Mouse (Mus musculus) stomach, embryonic 16.5 days (tissue): ENCODE measurements around the gene Fgfr3. TPM values are rescaled to one million over a fixed set of nuclear protein-coding genes. Genes with fewer than 3 reads are reported as not detected.

ENCODE experiments used
- ATAC-seq: fragments of 200-750 bp; cut with Nextera tagmentation; 2 replicates; pipeline ENCODE4 v1.8.0; 2017; ENCODE audit warnings: moderate number of reproducible peaks, moderate TSS enrichment; ENCODE audit not compliant: insufficient read depth, low FRiP score
- H3K27ac ChIP-seq: fragments of 300-500 bp; sonication (generic); 2 replicates; pipeline ENCODE4 v1.5.1; 2014; ENCODE audit warnings: low read length
- H3K27me3 ChIP-seq: fragments of 300-500 bp; sonication (generic); 2 replicates; pipeline ENCODE4 v1.6.1; 2014; ENCODE audit warnings: low read length, control low read depth, mixed read lengths; ENCODE audit not compliant: control insufficient read depth, insufficient read depth
- H3K36me3 ChIP-seq: fragments of 300-500 bp; sonication (generic); 2 replicates; pipeline ENCODE4 v1.6.1; 2014; ENCODE audit warnings: low read length; ENCODE audit not compliant: control insufficient read depth, insufficient read depth
- H3K4me1 ChIP-seq: fragments of 300-500 bp; sonication (generic); 2 replicates; pipeline ENCODE4 v1.6.1; 2014; ENCODE audit warnings: low read length, control low read depth, mixed read lengths; ENCODE audit not compliant: control insufficient read depth, insufficient read depth
- H3K4me2 ChIP-seq: fragments of 300-500 bp; sonication (generic); 2 replicates; pipeline ENCODE4 v1.6.1; 2014; ENCODE audit warnings: low read depth, low read length, mixed read lengths
- H3K4me3 ChIP-seq: fragments of 300-500 bp; sonication (generic); replicated peaks from 2 replicates; pipeline ENCODE4 v1.5.1; 2014; ENCODE audit warnings: mild to moderate bottlenecking, low read length
- H3K9ac ChIP-seq: fragments of 300-500 bp; sonication (generic); 2 replicates; pipeline ENCODE4 v1.6.1; 2014; ENCODE audit warnings: low read length
- H3K9me3 ChIP-seq: fragments of 300-500 bp; sonication (generic); replicated peaks from 2 replicates; pipeline ENCODE4 v1.6.1; 2016; ENCODE audit warnings: low read length, control low read depth; ENCODE audit not compliant: control insufficient read depth
- WGBS: fragments of 180-500 bp; shearing (Covaris S2); extraction: QIAGEN DNeasy Blood & Tissue Kit; methylation state at CpG from one replicate; pipeline ENCODE4 v1.1.7; 2014; 5-methylcytosine and 5-hydroxymethylcytosine counted together
- polyA plus RNA-seq: library from polyadenylated mRNA; unstranded; fragments of >200 nt; fragmentation: Nextera tagmentation; extraction: Ambion mirVana; gene quantifications from 2 replicates; pipeline ENCODE4 v1.2.1, GENCODE M21; 2015

Gene Fgfr3
- polyA plus RNA-seq, 1 experiment from 2014 or later, result 31.0 TPM

GRCm38 (mm10) chr5:33684932-33685331, 36.5 kb upstream of the Fgfr3 start:
- Histone ChIP-seq H3K9ac (no peak overlapping the region), H3K27ac (no peak overlapping the region), H3K27me3 (no peaks in the 10 kb centered on the region), H3K4me3 (no peak overlapping the region), H3K36me3 (no peaks in the 10 kb centered on the region), H3K4me2 (no peak overlapping the region), H3K4me1 (peaks cover 13% of the 10 kb centered on the region), H3K9me3 (no peaks in the 10 kb centered on the region)
- ATAC-seq, result no peak
- WGBS, result 90% methylated on average over 4 of the region's 4 CpGs

- ATAC-seq, result peak; percentile 17; the same call in 1 of the 2 replicates
- Histone ChIP-seq H3K9me3 (no peaks in the 10 kb centered on the region), H3K9ac (no peak overlapping the region), H3K4me3 (no peak overlapping the region), H3K36me3 (no peaks in the 10 kb centered on the region), H3K4me1 (peaks cover 21% of the 10 kb centered on the region), H3K4me2 (no peak overlapping the region), H3K27me3 (no peaks in the 10 kb centered on the region), H3K27ac (no peak overlapping the region)
- 63% methylated on average over 4 of the region's 4 CpGs for WGBS
Measured at GRCm38 (mm10) chr5:33687142-33687541, 34.3 kb upstream of the Fgfr3 start.

- Histone ChIP-seq H3K9me3 (no peaks in the 10 kb centered on the region), H3K9ac (0 out of 2 replicates have a peak overlapping the region, but pooled peaks have one; percentile 22), H3K27ac (no peak overlapping the region), H3K4me2 (no peak overlapping the region), H3K4me1 (peaks cover 32% of the 10 kb centered on the region), H3K4me3 (no peak overlapping the region), H3K27me3 (no peaks in the 10 kb centered on the region), H3K36me3 (no peaks in the 10 kb centered on the region)
- ATAC-seq, result no peak
- WGBS, result 68% methylated on average over 14 of the region's 14 CpGs
Measured at GRCm38 (mm10) chr5:33688278-33689220, 32.9 kb upstream of the Fgfr3 start.

GRCm38 (mm10) chr5:33689221-33689844, 32.1 kb upstream of the Fgfr3 start:
- H3K27ac ChIP-seq, result no peak overlapping the region
- no peaks in the 10 kb centered on the region for H3K9me3 ChIP-seq
- no peaks in the 10 kb centered on the region for H3K27me3 ChIP-seq
- no peaks in the 10 kb centered on the region for H3K36me3 ChIP-seq
- no peak overlapping the region for H3K4me2 ChIP-seq
- H3K9ac ChIP-seq, result 0 out of 2 replicates have a peak overlapping the region, but pooled peaks have one; percentile 5
- WGBS, result 59% methylated on average over 20 of the region's 20 CpGs
- H3K4me3 ChIP-seq, result no peak overlapping the region
- peaks cover 36% of the 10 kb centered on the region for H3K4me1 ChIP-seq
- no peak; the same call in 1 of the 2 replicates for ATAC-seq

- 78% methylated on average over 11 of the region's 11 CpGs for WGBS
- H3K9ac ChIP-seq, result peak overlapping the region; percentile 2; the same call in 1 of the 2 replicates
Measured at GRCm38 (mm10) chr5:33689852-33690645, 31.4 kb upstream of the Fgfr3 start.

GRCm38 (mm10) chr5:33692393-33692792, 29.1 kb upstream of the Fgfr3 start:
- Histone ChIP-seq H3K4me2 (peak overlapping the region; percentile 39), H3K36me3 (no peaks in the 10 kb centered on the region), H3K4me3 (0 out of 2 replicates have a peak overlapping the region, but pooled peaks have one; percentile 1), H3K9me3 (no peaks in the 10 kb centered on the region), H3K27me3 (no peaks in the 10 kb centered on the region), H3K27ac (peak overlapping the region; percentile 85), H3K4me1 (peaks cover 61% of the 10 kb centered on the region), H3K9ac (peak overlapping the region; percentile 58)
- peak; percentile 27 for ATAC-seq
- WGBS, result 5% methylated on average over 24 of the region's 24 CpGs

More at GRCm38 (mm10) chr5:33689852-33690645, 31.4 kb upstream of the Fgfr3 start:
- Histone ChIP-seq H3K9me3 (no peaks in the 10 kb centered on the region), H3K27me3 (no peaks in the 10 kb centered on the region), H3K36me3 (no peaks in the 10 kb centered on the region), H3K4me2 (no peak overlapping the region), H3K4me3 (no peak overlapping the region), H3K4me1 (peaks cover 43% of the 10 kb centered on the region), H3K27ac (no peak overlapping the region)
- 0 out of 2 replicates have a peak, but pooled peaks have one; percentile 1 for ATAC-seq

GRCm38 (mm10) chr5:33694461-33694847, 27.0 kb upstream of the Fgfr3 start:
- Histone ChIP-seq H3K4me3 (no peak overlapping the region), H3K27ac (peak overlapping the region; percentile 96), H3K36me3 (no peaks in the 10 kb centered on the region), H3K4me1 (peaks cover 66% of the 10 kb centered on the region), H3K9me3 (no peaks in the 10 kb centered on the region), H3K9ac (peak overlapping the region; percentile 86), H3K4me2 (peak overlapping the region; percentile 87; the same call in 1 of the 2 replicates), H3K27me3 (no peaks in the 10 kb centered on the region)
- no peak for ATAC-seq
- WGBS, result 60% methylated on average over 9 of the region's 9 CpGs

GRCm38 (mm10) chr5:33694848-33695717, 26.4 kb upstream of the Fgfr3 start:
- ATAC-seq, result peak; percentile 63
- Histone ChIP-seq H3K27ac (peak overlapping the region; percentile 96), H3K4me1 (peaks cover 60% of the 10 kb centered on the region)

More at GRCm38 (mm10) chr5:33694848-33695717, 26.4 kb upstream of the Fgfr3 start:
- H3K9me3 ChIP-seq, result no peaks in the 10 kb centered on the region
- H3K4me3 ChIP-seq, result peak overlapping the region; percentile 49
- no peaks in the 10 kb centered on the region for H3K27me3 ChIP-seq
- H3K36me3 ChIP-seq, result no peaks in the 10 kb centered on the region
- 3% methylated on average over 71 of the region's 71 CpGs for WGBS
- H3K9ac ChIP-seq, result peak overlapping the region; percentile 86
- peak overlapping the region; percentile 87 for H3K4me2 ChIP-seq
